Mouse (Mus musculus): ENCODE data around the gene Phpt1. TPM values are rescaled to one million over a fixed set of nuclear protein-coding genes. Genes with fewer than 3 reads are reported as not detected.

The Phpt1 gene
- total RNA-seq, 1 experiment = 29.9 TPM

- in situ Hi-C loops (cut with MboI; ENCODE audit: low sequenced_read_pairs in 2 of 2, unreplicated experiment in 2 of 2) = no loop called here
- DNase-seq (ENCODE audit: low read depth, low spot score) = no peak
- H3K36me3 ChIP-seq (ENCODE audit: control insufficient read depth, insufficient read depth, low read length, poor library complexity, severe bottlenecking) = peaks cover 11% of the 10 kb centered on the region; the same call in 1 of the 2 replicates
- TF ChIP-seq ZNF384 (IDR thresholded peaks at IDR 0.05; ENCODE audit: low read depth, low read length) (no peak), MAFK (IDR thresholded peaks at IDR 0.05; ENCODE audit: insufficient read depth, low read depth, low read length) (no peak), ZC3H11A (IDR thresholded peaks at IDR 0.05; ENCODE audit: borderline replicate concordance, low read depth, low read length) (no peak), HCFC1 (IDR thresholded peaks at IDR 0.05; ENCODE audit: borderline replicate concordance, insufficient read depth, low read length) (no peak), CHD2 (IDR thresholded peaks at IDR 0.05; ENCODE audit: low read depth, low read length) (no peak)
- no peak overlapping the region for H3K9ac ChIP-seq (ENCODE audit: insufficient read depth, low read depth, low read length, poor library complexity, severe bottlenecking)
- peaks cover 0 to 14% of the 10 kb centered on the region in 2 experiments; a peak in 1 of 4 replicates for H3K4me1 ChIP-seq (ENCODE audit: control insufficient read depth in 2 of 2, insufficient read depth in 2 of 2, low read length in 2 of 2, poor library complexity in 1 of 2)
- H3K27ac ChIP-seq (ENCODE audit: insufficient read depth, low read depth, low read length, poor library complexity, severe bottlenecking) = no peak overlapping the region
- no peak overlapping the region for H3K4me3 ChIP-seq (ENCODE audit: insufficient read depth in 1 of 2, low read depth in 1 of 2, low read length in 2 of 2, poor library complexity in 1 of 2, severe bottlenecking in 1 of 2)
- no peaks in the 10 kb centered on the region for H3K9me3 ChIP-seq (ENCODE audit: control insufficient read depth, insufficient read depth, low read depth, low read length)
These were observed 3.8 kb downstream of the Phpt1 start for GRCm38 (mm10) chr2:25571221-25571620.

- no peak overlapping the region for H3K4me3 ChIP-seq (ENCODE audit: insufficient read depth in 1 of 2, low read depth in 1 of 2, low read length in 2 of 2, poor library complexity in 1 of 2, severe bottlenecking in 1 of 2)
- H3K4me1 ChIP-seq (ENCODE audit: control insufficient read depth in 2 of 2, insufficient read depth in 2 of 2, low read length in 2 of 2, poor library complexity in 1 of 2) = peaks cover 0 to 9% of the 10 kb centered on the region in 2 experiments; a peak in 1 of 4 replicates
- no peak overlapping the region for H3K9ac ChIP-seq (ENCODE audit: insufficient read depth, low read depth, low read length, poor library complexity, severe bottlenecking)
- no peaks in the 10 kb centered on the region for H3K9me3 ChIP-seq (ENCODE audit: control insufficient read depth, insufficient read depth, low read depth, low read length)
- H3K27ac ChIP-seq (ENCODE audit: insufficient read depth, low read depth, low read length, poor library complexity, severe bottlenecking) = no peak overlapping the region
- in situ Hi-C loops (cut with MboI; ENCODE audit: low sequenced_read_pairs in 2 of 2, unreplicated experiment in 2 of 2) = no loop called here
- TF ChIP-seq CHD2 (IDR thresholded peaks at IDR 0.05; ENCODE audit: low read depth, low read length) = no peak
- no peak for TF ChIP-seq ZNF384 (IDR thresholded peaks at IDR 0.05; ENCODE audit: low read depth, low read length)
- TF ChIP-seq HCFC1 (IDR thresholded peaks at IDR 0.05; ENCODE audit: borderline replicate concordance, insufficient read depth, low read length) = no peak
- no peak for TF ChIP-seq ZC3H11A (IDR thresholded peaks at IDR 0.05; ENCODE audit: borderline replicate concordance, low read depth, low read length)
- no peak for TF ChIP-seq MAFK (IDR thresholded peaks at IDR 0.05; ENCODE audit: insufficient read depth, low read depth, low read length)
- DNase-seq (ENCODE audit: low read depth, low spot score) = no peak
- H3K36me3 ChIP-seq (ENCODE audit: control insufficient read depth, insufficient read depth, low read length, poor library complexity, severe bottlenecking) = peaks cover 11% of the 10 kb centered on the region; the same call in 1 of the 2 replicates
These were observed 5.7 kb downstream of the Phpt1 start for GRCm38 (mm10) chr2:25569323-25569722.

- no peak overlapping the region for H3K4me3 ChIP-seq (ENCODE audit: insufficient read depth in 1 of 2, low read depth in 1 of 2, low read length in 2 of 2, poor library complexity in 1 of 2, severe bottlenecking in 1 of 2)
- no peak for DNase-seq (ENCODE audit: low read depth, low spot score)
- H3K4me1 ChIP-seq (ENCODE audit: control insufficient read depth in 2 of 2, insufficient read depth in 2 of 2, low read length in 2 of 2, poor library complexity in 1 of 2) = peaks cover 0 to 7% of the 10 kb centered on the region in 2 experiments; a peak in 1 of 4 replicates
- TF ChIP-seq ZC3H11A (IDR thresholded peaks at IDR 0.05; ENCODE audit: borderline replicate concordance, low read depth, low read length) (no peak), ZNF384 (IDR thresholded peaks at IDR 0.05; ENCODE audit: low read depth, low read length) (no peak)
- in situ Hi-C loops (cut with MboI; ENCODE audit: low sequenced_read_pairs in 2 of 2, unreplicated experiment in 2 of 2) = no loop called here
- no peaks in the 10 kb centered on the region for H3K9me3 ChIP-seq (ENCODE audit: control insufficient read depth, insufficient read depth, low read depth, low read length)
- peaks cover 18% of the 10 kb centered on the region; the same call in 1 of the 2 replicates for H3K36me3 ChIP-seq (ENCODE audit: control insufficient read depth, insufficient read depth, low read length, poor library complexity, severe bottlenecking)
- no peak overlapping the region for H3K27ac ChIP-seq (ENCODE audit: insufficient read depth, low read depth, low read length, poor library complexity, severe bottlenecking)
- no peak overlapping the region for H3K9ac ChIP-seq (ENCODE audit: insufficient read depth, low read depth, low read length, poor library complexity, severe bottlenecking)
These were observed 6.5 kb downstream of the Phpt1 start for GRCm38 (mm10) chr2:25568473-25569019.

GRCm38 (mm10) chr2:25566558-25566957, 8.5 kb downstream of the Phpt1 start:
- TF ChIP-seq ZNF384 (IDR thresholded peaks at IDR 0.05; ENCODE audit: low read depth, low read length) (no peak), HCFC1 (IDR thresholded peaks at IDR 0.05; ENCODE audit: borderline replicate concordance, insufficient read depth, low read length) (no peak), MAFK (IDR thresholded peaks at IDR 0.05; ENCODE audit: insufficient read depth, low read depth, low read length) (no peak), CHD2 (IDR thresholded peaks at IDR 0.05; ENCODE audit: low read depth, low read length) (no peak), ZC3H11A (IDR thresholded peaks at IDR 0.05; ENCODE audit: borderline replicate concordance, low read depth, low read length) (no peak)
- in situ Hi-C loops (cut with MboI; ENCODE audit: low sequenced_read_pairs in 2 of 2, unreplicated experiment in 2 of 2) = no loop called here
- H3K4me3 ChIP-seq (ENCODE audit: insufficient read depth in 1 of 2, low read depth in 1 of 2, low read length in 2 of 2, poor library complexity in 1 of 2, severe bottlenecking in 1 of 2) = no peak overlapping the region

More at GRCm38 (mm10) chr2:25566558-25566957, 8.5 kb downstream of the Phpt1 start:
- DNase-seq (ENCODE audit: low read depth, low spot score) = no peak
- peaks cover 0 to 7% of the 10 kb centered on the region in 2 experiments; a peak in 1 of 4 replicates for H3K4me1 ChIP-seq (ENCODE audit: control insufficient read depth in 2 of 2, insufficient read depth in 2 of 2, low read length in 2 of 2, poor library complexity in 1 of 2)
- H3K9me3 ChIP-seq (ENCODE audit: control insufficient read depth, insufficient read depth, low read depth, low read length) = no peaks in the 10 kb centered on the region
- H3K27ac ChIP-seq (ENCODE audit: insufficient read depth, low read depth, low read length, poor library complexity, severe bottlenecking) = no peak overlapping the region
- no peak overlapping the region for H3K9ac ChIP-seq (ENCODE audit: insufficient read depth, low read depth, low read length, poor library complexity, severe bottlenecking)
- peaks cover 36% of the 10 kb centered on the region for H3K36me3 ChIP-seq (ENCODE audit: control insufficient read depth, insufficient read depth, low read length, poor library complexity, severe bottlenecking)
